Mouse (Mus musculus) heart, embryonic 10.5 days (tissue): Measurements from ENCODE around the gene Camk1d. TPM values are rescaled to one million over a fixed set of nuclear protein-coding genes. Genes with fewer than 3 reads are reported as not detected.

Experiments used
- DNase-seq: peaks from one replicate; pipeline ENCODE4 v3.0.0-alpha.2; 2017; ENCODE audit warnings: low spot score
- H3K27ac ChIP-seq: fragments of 300-500 bp; sonication (generic); 2 replicates; pipeline ENCODE4 v1.5.1; 2016; ENCODE audit warnings: mild to moderate bottlenecking
- H3K27me3 ChIP-seq: fragments of 300-500 bp; sonication (generic); 2 replicates; pipeline ENCODE4 v1.6.1; 2016; ENCODE audit warnings: mild to moderate bottlenecking; ENCODE audit not compliant: poor library complexity, insufficient read depth, severe bottlenecking
- H3K36me3 ChIP-seq: fragments of 300-500 bp; sonication (generic); 2 replicates; pipeline ENCODE4 v1.6.1; 2016; ENCODE audit warnings: mild to moderate bottlenecking, moderate library complexity
- H3K4me1 ChIP-seq: fragments of 300-500 bp; sonication (generic); 2 replicates; pipeline ENCODE4 v1.6.1; 2016; ENCODE audit warnings: mild to moderate bottlenecking
- H3K4me3 ChIP-seq: fragments of 300-500 bp; sonication (generic); 2 replicates; pipeline ENCODE4 v1.5.1; 2016; ENCODE audit warnings: mild to moderate bottlenecking, moderate library complexity
- H3K9me3 ChIP-seq: fragments of 300-500 bp; sonication (generic); 2 replicates; pipeline ENCODE4 v1.6.1; 2016; ENCODE audit warnings: mild to moderate bottlenecking, moderate library complexity
- WGBS: fragments of 180-500 bp; shearing (Covaris S2); methylation state at CpG from one replicate; pipeline ENCODE4 v1.1.7; 2016; 5-methylcytosine and 5-hydroxymethylcytosine counted together
- polyA plus RNA-seq: library from polyadenylated mRNA; unstranded; fragments of >200 nt; fragmentation: Nextera tagmentation; extraction: Ambion mirVana; gene quantifications from 2 replicates; pipeline ENCODE4 v1.2.1, GENCODE M21; 2016

Camk1d gene
- polyA plus RNA-seq, 1 experiment from 2014 or later: 1.1 TPM

GRCm38 (mm10) chr2:5700931-5701330, 13.4 kb downstream of the Camk1d start:
- 76% methylated on average over 3 of the region's 3 CpGs for WGBS
- no peaks in the 10 kb centered on the region for H3K36me3 ChIP-seq
- no peaks in the 10 kb centered on the region for H3K27me3 ChIP-seq
- H3K9me3 ChIP-seq: no peaks in the 10 kb centered on the region
- DNase-seq: no peak
- no peak overlapping the region for H3K4me3 ChIP-seq
- H3K4me1 ChIP-seq: peaks cover 9% of the 10 kb centered on the region
- H3K27ac ChIP-seq: no peak overlapping the region

- peaks cover 9% of the 10 kb centered on the region for H3K4me1 ChIP-seq
- 27% methylated on average over 8 of the region's 8 CpGs for WGBS
These were observed 15.9 kb downstream of the Camk1d start for GRCm38 (mm10) chr2:5698451-5698850.

GRCm38 (mm10) chr2:5694094-5694493, 20.2 kb downstream of the Camk1d start:
- H3K9me3 ChIP-seq: no peaks in the 10 kb centered on the region
- DNase-seq: no peak
- WGBS: 83% methylated on average over 9 of the region's 9 CpGs
- peaks cover 9% of the 10 kb centered on the region for H3K4me1 ChIP-seq
- no peaks in the 10 kb centered on the region for H3K27me3 ChIP-seq
- no peak overlapping the region for H3K4me3 ChIP-seq
- no peaks in the 10 kb centered on the region for H3K36me3 ChIP-seq
- no peak overlapping the region for H3K27ac ChIP-seq

More at GRCm38 (mm10) chr2:5698451-5698850, 15.9 kb downstream of the Camk1d start:
- H3K36me3 ChIP-seq: no peaks in the 10 kb centered on the region
- no peaks in the 10 kb centered on the region for H3K9me3 ChIP-seq
- H3K27ac ChIP-seq: no peak overlapping the region
- H3K27me3 ChIP-seq: no peaks in the 10 kb centered on the region
- no peak overlapping the region for H3K4me3 ChIP-seq
- no peak for DNase-seq

GRCm38 (mm10) chr2:5691729-5692128, 22.6 kb downstream of the Camk1d start:
- H3K9me3 ChIP-seq: no peaks in the 10 kb centered on the region
- DNase-seq: no peak
- no peaks in the 10 kb centered on the region for H3K4me1 ChIP-seq
- WGBS: 72% methylated on average over 3 of the region's 3 CpGs
- H3K27me3 ChIP-seq: no peaks in the 10 kb centered on the region
- H3K4me3 ChIP-seq: no peak overlapping the region
- no peak overlapping the region for H3K27ac ChIP-seq
- no peaks in the 10 kb centered on the region for H3K36me3 ChIP-seq

GRCm38 (mm10) chr2:5683366-5683765, 30.9 kb downstream of the Camk1d start:
- WGBS: 89% methylated on average over 4 of the region's 4 CpGs
- H3K27ac ChIP-seq: no peak overlapping the region
- no peak for DNase-seq
- H3K9me3 ChIP-seq: no peaks in the 10 kb centered on the region
- H3K4me1 ChIP-seq: no peaks in the 10 kb centered on the region
- no peaks in the 10 kb centered on the region for H3K36me3 ChIP-seq
- no peak overlapping the region for H3K4me3 ChIP-seq
- H3K27me3 ChIP-seq: no peaks in the 10 kb centered on the region

GRCm38 (mm10) chr2:5681909-5682308, 32.4 kb downstream of the Camk1d start:
- no peak overlapping the region for H3K27ac ChIP-seq
- no peak overlapping the region for H3K4me3 ChIP-seq
- WGBS: 71% methylated on average over 8 of the region's 8 CpGs
- H3K36me3 ChIP-seq: no peaks in the 10 kb centered on the region
- no peaks in the 10 kb centered on the region for H3K9me3 ChIP-seq
- no peaks in the 10 kb centered on the region for H3K4me1 ChIP-seq
- H3K27me3 ChIP-seq: no peaks in the 10 kb centered on the region
- DNase-seq: no peak

- Histone ChIP-seq H3K9me3 (no peaks in the 10 kb centered on the region), H3K4me3 (no peak overlapping the region), H3K27ac (no peak overlapping the region), H3K27me3 (no peaks in the 10 kb centered on the region), H3K36me3 (no peaks in the 10 kb centered on the region), H3K4me1 (peaks cover 4% of the 10 kb centered on the region; the same call in 1 of the 2 replicates)
- DNase-seq: no peak
- WGBS: 71% methylated on average over 7 of the region's 7 CpGs
These were observed 33.0 kb downstream of the Camk1d start for GRCm38 (mm10) chr2:5681302-5681701.

GRCm38 (mm10) chr2:5679055-5679454, 35.3 kb downstream of the Camk1d start:
- 72% methylated on average over 2 of the region's 2 CpGs for WGBS
- H3K4me3 ChIP-seq: no peak overlapping the region
- no peak for DNase-seq
- H3K9me3 ChIP-seq: no peaks in the 10 kb centered on the region
- peaks cover 12% of the 10 kb centered on the region; the same call in 1 of the 2 replicates for H3K4me1 ChIP-seq
- no peak overlapping the region for H3K27ac ChIP-seq
- H3K27me3 ChIP-seq: no peaks in the 10 kb centered on the region
- H3K36me3 ChIP-seq: no peaks in the 10 kb centered on the region

GRCm38 (mm10) chr2:5677472-5677871, 36.8 kb downstream of the Camk1d start:
- WGBS: 49% methylated on average over 2 of the region's 2 CpGs
- no peaks in the 10 kb centered on the region for H3K9me3 ChIP-seq

GRCm38 (mm10) chr2:5676786-5677185, 37.5 kb downstream of the Camk1d start:
- H3K9me3 ChIP-seq: no peaks in the 10 kb centered on the region
- DNase-seq: no peak
- peaks cover 12% of the 10 kb centered on the region; the same call in 1 of the 2 replicates for H3K4me1 ChIP-seq
- H3K36me3 ChIP-seq: no peaks in the 10 kb centered on the region
- no peak overlapping the region for H3K27ac ChIP-seq
- H3K27me3 ChIP-seq: no peaks in the 10 kb centered on the region
- 74% methylated on average over 8 of the region's 8 CpGs for WGBS
- H3K4me3 ChIP-seq: no peak overlapping the region

More at GRCm38 (mm10) chr2:5677472-5677871, 36.8 kb downstream of the Camk1d start:
- no peak overlapping the region for H3K27ac ChIP-seq
- DNase-seq: no peak
- H3K36me3 ChIP-seq: no peaks in the 10 kb centered on the region
- H3K4me1 ChIP-seq: peaks cover 12% of the 10 kb centered on the region; the same call in 1 of the 2 replicates
- H3K27me3 ChIP-seq: no peaks in the 10 kb centered on the region
- no peak overlapping the region for H3K4me3 ChIP-seq

GRCm38 (mm10) chr2:5676143-5676483, 38.2 kb downstream of the Camk1d start:
- WGBS: 43% methylated on average over 9 of the region's 9 CpGs
- Histone ChIP-seq H3K9me3 (no peaks in the 10 kb centered on the region), H3K4me1 (peaks cover 12% of the 10 kb centered on the region; the same call in 1 of the 2 replicates), H3K27me3 (no peaks in the 10 kb centered on the region), H3K27ac (no peak overlapping the region), H3K36me3 (no peaks in the 10 kb centered on the region), H3K4me3 (no peak overlapping the region)
- DNase-seq: no peak

- no peak overlapping the region for H3K4me3 ChIP-seq
- H3K27me3 ChIP-seq: no peaks in the 10 kb centered on the region
- H3K36me3 ChIP-seq: no peaks in the 10 kb centered on the region
- peaks cover 12% of the 10 kb centered on the region; the same call in 1 of the 2 replicates for H3K4me1 ChIP-seq
- H3K27ac ChIP-seq: no peak overlapping the region
- H3K9me3 ChIP-seq: no peaks in the 10 kb centered on the region
- 77% methylated on average over 12 of the region's 12 CpGs for WGBS
- DNase-seq: no peak
These were observed 38.7 kb downstream of the Camk1d start for GRCm38 (mm10) chr2:5675431-5676142.

- peaks cover 12% of the 10 kb centered on the region; the same call in 1 of the 2 replicates for H3K4me1 ChIP-seq
- H3K27ac ChIP-seq: no peak overlapping the region
- H3K4me3 ChIP-seq: no peak overlapping the region
- no peaks in the 10 kb centered on the region for H3K27me3 ChIP-seq
- 83% methylated on average over 9 of the region's 9 CpGs for WGBS
- no peaks in the 10 kb centered on the region for H3K36me3 ChIP-seq
- no peak for DNase-seq
- H3K9me3 ChIP-seq: no peaks in the 10 kb centered on the region
These were observed 39.8 kb downstream of the Camk1d start for GRCm38 (mm10) chr2:5674512-5674911.

- Histone ChIP-seq H3K9me3 (no peaks in the 10 kb centered on the region), H3K4me1 (peaks cover 12% of the 10 kb centered on the region; the same call in 1 of the 2 replicates), H3K36me3 (no peaks in the 10 kb centered on the region), H3K27me3 (no peaks in the 10 kb centered on the region), H3K4me3 (no peak overlapping the region), H3K27ac (no peak overlapping the region)
- DNase-seq: no peak
- WGBS: 79% methylated on average over 6 of the region's 6 CpGs
These were observed 40.5 kb downstream of the Camk1d start for GRCm38 (mm10) chr2:5673816-5674215.
